Mouse (Mus musculus): Measurements from ENCODE around the gene Coq8a. TPM values are rescaled to one million over a fixed set of nuclear protein-coding genes. Genes with fewer than 3 reads are reported as not detected.

Gene Coq8a
- total and polyA plus RNA-seq, 2 experiments from 2014 or later = 1.8 to 7.3 TPM

DNA sequence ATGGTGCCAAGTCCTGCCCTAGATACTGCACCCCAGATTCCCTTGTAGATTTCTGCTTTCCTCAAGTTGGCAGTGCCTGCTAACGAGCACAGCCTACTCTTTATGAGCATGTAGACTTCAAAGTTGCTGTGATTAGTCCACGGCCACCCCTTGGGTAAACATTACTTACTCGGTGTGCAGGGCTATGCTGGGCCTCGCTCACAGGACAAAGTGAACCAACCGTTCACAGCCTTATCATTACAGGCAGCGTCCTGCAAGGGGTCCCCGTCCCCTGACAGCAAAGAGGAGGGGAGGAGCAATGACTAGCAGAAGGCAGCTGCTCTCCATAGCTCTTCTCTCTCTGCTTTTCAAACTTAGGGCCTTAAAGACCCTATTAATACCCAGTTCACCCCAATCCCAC, 14.6 kb downstream of the Coq8a start:
- Histone ChIP-seq H3K27ac (ENCODE audit: low read depth, low read length) (no peak overlapping the region), H3K27me3 (ENCODE audit: insufficient read depth, low read length) (no peaks in the 10 kb centered on the region), H3K36me3 (ENCODE audit: insufficient read depth) (no peaks in the 10 kb centered on the region), H3K4me1 (ENCODE audit: insufficient read depth) (no peaks in the 10 kb centered on the region), H3K4me3 (ENCODE audit: low read depth, low read length) (no peak overlapping the region), H3K9me3 (ENCODE audit: low read length) (no peaks in the 10 kb centered on the region), H3K4me2 (ENCODE audit: low read depth) (no peak overlapping the region), H3K9ac (no peak overlapping the region)
- no peak for TF ChIP-seq CTCF (IDR thresholded peaks at IDR 0.05; ENCODE audit: low read depth)
- ATAC-seq = no peak
- 44% methylated on average over 7 of the region's 7 CpGs for WGBS
- DNase-seq = no peak

DNA sequence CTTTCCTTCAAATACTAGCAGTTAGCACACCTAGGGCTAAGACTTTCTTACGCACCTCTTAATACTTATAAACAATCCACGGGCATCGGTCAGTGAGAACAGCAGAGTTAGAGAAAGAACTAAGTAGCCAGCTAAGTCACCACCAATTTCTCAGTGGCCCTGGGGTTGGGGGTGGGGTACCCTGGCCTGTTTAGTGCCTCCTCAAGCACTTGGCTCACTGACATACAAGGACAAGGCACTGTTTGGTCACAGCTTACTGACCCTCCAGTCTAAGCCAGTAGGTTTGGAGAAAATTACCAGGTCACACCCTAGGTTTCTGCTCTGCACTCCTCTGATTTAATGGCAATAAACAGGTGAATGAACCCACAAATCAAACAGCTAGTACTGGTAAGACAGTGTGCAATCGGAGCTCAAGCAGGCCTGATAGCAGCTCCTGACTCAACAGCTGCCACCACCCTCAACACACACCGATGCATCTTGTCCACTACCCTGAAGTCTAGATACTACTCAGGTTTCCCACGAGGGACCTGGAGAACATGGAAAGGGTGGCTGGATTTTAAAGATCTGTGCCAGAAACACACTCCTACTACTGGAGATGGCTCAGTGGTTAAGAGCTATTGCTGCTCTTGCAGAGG, 15.8 kb downstream of the Coq8a start:
- no peak for ATAC-seq
- no peak for TF ChIP-seq CTCF (IDR thresholded peaks at IDR 0.05; ENCODE audit: low read depth)
- Histone ChIP-seq H3K9ac (no peak overlapping the region), H3K27ac (ENCODE audit: low read depth, low read length) (no peak overlapping the region), H3K4me3 (ENCODE audit: low read depth, low read length) (no peak overlapping the region), H3K4me1 (ENCODE audit: insufficient read depth) (no peaks in the 10 kb centered on the region), H3K27me3 (ENCODE audit: insufficient read depth, low read length) (no peaks in the 10 kb centered on the region), H3K4me2 (ENCODE audit: low read depth) (no peak overlapping the region), H3K9me3 (ENCODE audit: low read length) (no peaks in the 10 kb centered on the region), H3K36me3 (ENCODE audit: insufficient read depth) (no peaks in the 10 kb centered on the region)
- 90% methylated on average over 6 of the region's 6 CpGs for WGBS
- DNase-seq = no peak

DNA sequence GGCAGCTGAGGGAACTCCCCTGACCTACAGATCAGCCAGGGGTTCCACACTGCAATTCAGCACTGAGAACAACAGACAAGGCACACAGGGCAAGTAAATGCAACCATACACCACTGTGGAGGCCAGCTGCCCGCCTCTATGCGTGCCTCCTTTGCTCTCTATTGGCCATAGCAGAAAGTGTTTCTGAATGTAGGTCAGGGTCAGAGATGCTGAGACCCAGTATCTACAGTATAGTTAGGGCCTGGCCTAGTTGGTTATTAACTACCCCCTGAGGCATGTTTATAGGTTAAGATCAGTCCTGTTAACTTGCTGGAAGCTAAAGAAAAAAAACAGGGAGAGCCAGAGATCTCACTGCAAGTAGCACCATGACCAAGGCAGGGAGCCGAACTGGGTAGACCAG, 16.7 kb downstream of the Coq8a start:
- WGBS = 83% methylated on average over 3 of the region's 3 CpGs
- H3K4me2 ChIP-seq (ENCODE audit: low read depth) = no peak overlapping the region
- no peaks in the 10 kb centered on the region for H3K36me3 ChIP-seq (ENCODE audit: insufficient read depth)
- no peak overlapping the region for H3K27ac ChIP-seq (ENCODE audit: low read depth, low read length)
- no peak overlapping the region for H3K9ac ChIP-seq
- no peaks in the 10 kb centered on the region for H3K4me1 ChIP-seq (ENCODE audit: insufficient read depth)
- no peak for DNase-seq
- H3K4me3 ChIP-seq (ENCODE audit: low read depth, low read length) = no peak overlapping the region
- no peak for ATAC-seq
- TF ChIP-seq CTCF (IDR thresholded peaks at IDR 0.05; ENCODE audit: low read depth) = no peak
- no peaks in the 10 kb centered on the region for H3K9me3 ChIP-seq (ENCODE audit: low read length)
- no peaks in the 10 kb centered on the region for H3K27me3 ChIP-seq (ENCODE audit: insufficient read depth, low read length)

DNA sequence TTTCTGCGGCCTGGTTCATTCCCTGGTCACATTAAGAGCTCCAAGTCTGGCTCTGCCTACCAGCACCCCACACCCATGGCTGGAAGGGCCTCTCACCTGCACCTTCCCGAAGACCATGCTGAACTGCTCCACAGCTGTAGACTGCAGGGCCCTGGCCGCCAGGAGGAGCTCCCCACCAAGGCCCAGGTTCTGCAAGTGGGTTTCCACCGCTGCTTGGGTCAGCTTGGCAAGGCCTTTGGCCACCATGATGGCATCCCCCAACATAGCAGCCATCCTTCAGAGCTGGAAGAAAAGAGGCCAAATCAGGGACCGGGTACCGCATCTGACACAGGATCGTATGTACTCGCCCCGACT, 17.5 kb downstream of the Coq8a start:
- H3K4me2 ChIP-seq (ENCODE audit: low read depth) = no peak overlapping the region
- no peak overlapping the region for H3K27ac ChIP-seq (ENCODE audit: low read depth, low read length)
- ATAC-seq = no peak
- H3K27me3 ChIP-seq (ENCODE audit: insufficient read depth, low read length) = no peaks in the 10 kb centered on the region
- H3K9ac ChIP-seq = no peak overlapping the region
- WGBS = 82% methylated on average over 9 of the region's 9 CpGs
- H3K9me3 ChIP-seq (ENCODE audit: low read length) = no peaks in the 10 kb centered on the region
- no peaks in the 10 kb centered on the region for H3K36me3 ChIP-seq (ENCODE audit: insufficient read depth)
- no peak for TF ChIP-seq CTCF (IDR thresholded peaks at IDR 0.05; ENCODE audit: low read depth)
- H3K4me3 ChIP-seq (ENCODE audit: low read depth, low read length) = no peak overlapping the region
- no peak for DNase-seq
- H3K4me1 ChIP-seq (ENCODE audit: insufficient read depth) = no peaks in the 10 kb centered on the region

DNA sequence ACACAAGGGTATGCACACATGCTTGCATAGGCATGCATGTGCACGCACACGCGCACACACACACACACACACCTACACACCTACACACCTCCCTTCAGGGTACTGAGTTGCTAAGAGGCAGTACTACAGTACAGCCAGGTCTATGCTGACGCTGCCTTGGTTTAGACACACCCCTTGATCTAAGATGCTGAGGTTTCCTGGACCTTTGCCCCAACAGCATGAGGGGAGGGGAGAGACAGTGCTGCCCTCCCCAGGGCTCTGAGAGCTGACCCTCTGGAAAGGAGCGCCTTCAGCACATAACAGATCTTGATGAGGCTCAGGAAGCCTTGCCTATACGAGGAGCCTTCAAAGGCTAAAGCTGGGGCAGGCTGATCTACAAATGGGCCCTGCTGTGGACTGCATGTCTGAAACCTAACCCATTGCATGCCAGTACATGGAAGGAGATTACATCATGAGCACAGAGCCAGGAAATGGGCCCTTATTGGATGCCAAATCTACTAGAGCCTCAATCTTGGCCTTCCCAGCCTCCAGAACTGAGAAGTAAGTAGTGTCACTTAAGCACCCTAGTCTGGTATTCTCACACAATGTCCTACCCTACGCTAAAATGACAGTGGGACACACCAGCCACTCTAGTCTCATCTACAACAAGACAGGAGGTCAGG, 18.0 kb downstream of the Coq8a start:
- H3K27ac ChIP-seq (ENCODE audit: low read depth, low read length) = no peak overlapping the region
- H3K36me3 ChIP-seq (ENCODE audit: insufficient read depth) = no peaks in the 10 kb centered on the region
- no peak for TF ChIP-seq CTCF (IDR thresholded peaks at IDR 0.05; ENCODE audit: low read depth)
- no peaks in the 10 kb centered on the region for H3K27me3 ChIP-seq (ENCODE audit: insufficient read depth, low read length)
- WGBS = 90% methylated on average over 7 of the region's 7 CpGs
- no peaks in the 10 kb centered on the region for H3K4me1 ChIP-seq (ENCODE audit: insufficient read depth)
- H3K9ac ChIP-seq = no peak overlapping the region
- no peak for ATAC-seq
- H3K4me3 ChIP-seq (ENCODE audit: low read depth, low read length) = no peak overlapping the region
- DNase-seq = no peak
- no peak overlapping the region for H3K4me2 ChIP-seq (ENCODE audit: low read depth)
- H3K9me3 ChIP-seq (ENCODE audit: low read length) = no peaks in the 10 kb centered on the region

DNA sequence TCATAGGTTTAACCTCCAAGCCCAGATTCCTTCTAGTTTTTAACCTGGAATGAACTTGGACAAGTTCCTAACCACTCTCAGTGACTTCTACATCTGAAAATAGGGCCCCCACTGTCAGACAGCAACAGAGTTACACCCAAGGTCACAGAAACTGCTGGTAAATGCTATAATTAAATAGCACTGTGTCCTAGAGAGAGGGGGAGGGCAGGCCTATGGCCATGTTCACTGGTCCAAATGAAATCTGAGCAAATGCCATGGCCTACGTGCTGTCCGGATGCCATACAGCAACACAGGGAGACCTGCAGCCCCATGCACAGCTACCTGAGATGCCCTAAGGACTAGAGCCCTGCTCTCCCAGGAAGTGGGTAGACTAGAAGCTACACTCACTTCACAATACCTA, 19.6 kb downstream of the Coq8a start:
- H3K4me2 ChIP-seq (ENCODE audit: low read depth) = no peak overlapping the region
- H3K4me3 ChIP-seq (ENCODE audit: low read depth, low read length) = no peak overlapping the region
- TF ChIP-seq CTCF (IDR thresholded peaks at IDR 0.05; ENCODE audit: low read depth) = no peak
- DNase-seq (no peak), ATAC-seq (no peak)
- H3K9me3 ChIP-seq (ENCODE audit: low read length) = no peaks in the 10 kb centered on the region
- 87% methylated on average over 2 of the region's 2 CpGs for WGBS
- no peaks in the 10 kb centered on the region for H3K27me3 ChIP-seq (ENCODE audit: insufficient read depth, low read length)
- no peak overlapping the region for H3K27ac ChIP-seq (ENCODE audit: low read depth, low read length)
- no peak overlapping the region for H3K9ac ChIP-seq
- no peaks in the 10 kb centered on the region for H3K36me3 ChIP-seq (ENCODE audit: insufficient read depth)
- H3K4me1 ChIP-seq (ENCODE audit: insufficient read depth) = no peaks in the 10 kb centered on the region

DNA sequence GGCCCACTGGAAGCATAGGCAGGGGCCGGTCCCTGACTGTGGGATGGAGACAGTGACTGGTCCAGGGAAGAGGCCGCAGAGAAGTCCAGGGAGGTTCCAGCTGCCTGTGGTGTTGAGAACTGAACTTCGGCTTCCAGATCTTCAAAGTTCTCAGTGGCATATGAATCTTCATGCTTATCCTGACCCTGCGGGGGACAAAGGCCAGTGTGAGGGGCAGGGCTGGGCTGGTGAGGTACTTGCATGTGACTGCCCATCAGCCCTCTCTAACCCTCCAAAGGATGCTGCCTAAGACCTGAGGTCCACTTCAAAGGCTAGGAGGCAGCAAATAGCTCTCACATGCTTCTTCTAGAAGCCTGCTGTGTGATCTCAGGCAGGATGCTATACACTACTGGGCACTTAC, 20.3 kb downstream of the Coq8a start:
- TF ChIP-seq CTCF (IDR thresholded peaks at IDR 0.05; ENCODE audit: low read depth) = no peak
- no peaks in the 10 kb centered on the region for H3K27me3 ChIP-seq (ENCODE audit: insufficient read depth, low read length)
- no peaks in the 10 kb centered on the region for H3K4me1 ChIP-seq (ENCODE audit: insufficient read depth)
- H3K27ac ChIP-seq (ENCODE audit: low read depth, low read length) = no peak overlapping the region
- no peaks in the 10 kb centered on the region for H3K36me3 ChIP-seq (ENCODE audit: insufficient read depth)
- 90% methylated on average over 4 of the region's 4 CpGs for WGBS
- H3K4me3 ChIP-seq (ENCODE audit: low read depth, low read length) = no peak overlapping the region
- no peak overlapping the region for H3K9ac ChIP-seq
- ATAC-seq (no peak), DNase-seq (no peak)
- no peak overlapping the region for H3K4me2 ChIP-seq (ENCODE audit: low read depth)
- H3K9me3 ChIP-seq (ENCODE audit: low read length) = no peaks in the 10 kb centered on the region
